Mouse (Mus musculus) CH12.LX (cell line): ENCODE measurements around the gene Dhx35. TPM values are rescaled to one million over a fixed set of nuclear protein-coding genes. Genes with fewer than 3 reads are reported as not detected.

ENCODE experiments used
- DNase-seq: peaks from one replicate; pipeline ENCODE4 v3.0.0-alpha.2; 2013; ENCODE audit errors: extremely low read depth
- H3K27ac ChIP-seq: 2 replicates; pipeline ENCODE4 v1.5.1; 2012; ENCODE audit warnings: low read depth, mild to moderate bottlenecking, control low read depth, moderate library complexity; ENCODE audit not compliant: insufficient read depth
- H3K27me3 ChIP-seq: replicated peaks from 2 replicates; pipeline ENCODE3; 2012; ENCODE audit warnings: inconsistent platforms
- H3K36me3 ChIP-seq, 2 experiments: replicated peaks in 1 of 2; 2 replicates each; pipeline versions ENCODE3 to v1.6.1; 2012; ENCODE audit warnings: inconsistent platforms in 1 of 2, low read length in 1 of 2, mild to moderate bottlenecking in 1 of 2, mixed read lengths in 1 of 2, moderate library complexity in 1 of 2; ENCODE audit not compliant: control insufficient read depth in 1 of 2, insufficient read depth in 1 of 2
- H3K4me1 ChIP-seq, 2 experiments: 2 replicates each; pipeline ENCODE4 v1.6.1; 2012; ENCODE audit warnings: inconsistent platforms in 1 of 2, moderate library complexity in 1 of 2; ENCODE audit not compliant: insufficient read depth in 2 of 2, control insufficient read depth in 1 of 2
- H3K4me2 ChIP-seq: 2 replicates; pipeline ENCODE4 v1.6.1; 2012; ENCODE audit warnings: low read depth, mild to moderate bottlenecking, control low read depth; ENCODE audit not compliant: poor library complexity, insufficient read depth, severe bottlenecking
- H3K4me3 ChIP-seq, 3 experiments: fragments of 150-350 bp in 1 of 3; sonication (generic) in 1 of 3; replicated peaks in 1 of 3; 2 replicates each; pipeline versions ENCODE3 to v1.5.1; 2011 to 2012; ENCODE audit warnings: low read depth in 2 of 3, low read length in 2 of 3, mild to moderate bottlenecking in 2 of 3, moderate library complexity in 2 of 3, control low read depth in 1 of 3, improper control_type of control experiment in 1 of 3, inconsistent platforms in 1 of 3, mixed read lengths in 1 of 3; ENCODE audit not compliant: poor library complexity in 1 of 3
- H3K79me2 ChIP-seq: replicated peaks from 2 replicates; pipeline ENCODE4 v1.6.1; 2012; ENCODE audit warnings: mild to moderate bottlenecking, moderate library complexity; ENCODE audit not compliant: control insufficient read depth, poor library complexity, insufficient read depth, severe bottlenecking; ENCODE audit errors: extremely low read depth
- H3K9ac ChIP-seq: 2 replicates; pipeline ENCODE4 v1.6.1; 2012; ENCODE audit warnings: low read depth, mild to moderate bottlenecking, control low read depth, moderate library complexity; ENCODE audit not compliant: insufficient read depth
- H3K9me3 ChIP-seq: replicated peaks from 2 replicates; pipeline ENCODE3; 2012; ENCODE audit warnings: low read length, inconsistent platforms, mixed read lengths
- CHD2 ChIP-seq: IDR thresholded peaks from 2 replicates; pipeline ENCODE4 v1.6.1; 2011; ENCODE audit warnings: low read length, improper control_type of control experiment
- CTCF ChIP-seq, 2 experiments: IDR thresholded peaks in 1 of 2; conservative IDR thresholded peaks in 1 of 2; 2 replicates each; pipeline ENCODE4 v1.5.1; 2011 to 2012; ENCODE audit warnings: low read depth in 2 of 2, low read length in 2 of 2, improper control_type of control experiment in 1 of 2, inconsistent platforms in 1 of 2, mild to moderate bottlenecking in 1 of 2, moderate library complexity in 1 of 2
- EP300 ChIP-seq: IDR thresholded peaks from 2 replicates; pipeline ENCODE4 v1.6.1; 2011; ENCODE audit warnings: low read length, improper control_type of control experiment
- GABPA ChIP-seq: IDR thresholded peaks from 2 replicates; pipeline ENCODE4 v1.6.1; 2012; ENCODE audit warnings: low read depth, low read length, improper control_type of control experiment, inconsistent platforms; ENCODE audit not compliant: insufficient replicate concordance
- HCFC1 ChIP-seq: IDR thresholded peaks from 2 replicates; pipeline ENCODE4 v1.6.1; 2012; ENCODE audit warnings: low read depth, mild to moderate bottlenecking, inconsistent platforms, low read length, improper control_type of control experiment
- IRF4 ChIP-seq: IDR thresholded peaks from 2 replicates; pipeline ENCODE4 v1.6.1; 2014; ENCODE audit warnings: low read depth, mild to moderate bottlenecking, inconsistent platforms, low read length, improper control_type of control experiment
- JUN ChIP-seq: IDR thresholded peaks from 2 replicates; pipeline ENCODE4 v1.6.1; 2011; ENCODE audit warnings: low read depth, mild to moderate bottlenecking, low read length, improper control_type of control experiment, moderate library complexity; ENCODE audit not compliant: insufficient read depth
- MAFK ChIP-seq: IDR thresholded peaks from 2 replicates; pipeline ENCODE4 v1.6.1; 2011; ENCODE audit warnings: low read length, improper control_type of control experiment; ENCODE audit not compliant: insufficient replicate concordance
- MAX ChIP-seq: IDR thresholded peaks from 2 replicates; pipeline ENCODE4 v1.6.1; 2011; ENCODE audit warnings: low read length, improper control_type of control experiment
- MAZ ChIP-seq: IDR thresholded peaks from 2 replicates; pipeline ENCODE4 v1.6.1; 2012; ENCODE audit warnings: low read depth, mild to moderate bottlenecking, inconsistent platforms, low read length, improper control_type of control experiment, moderate library complexity
- NELFE ChIP-seq: IDR thresholded peaks from 2 replicates; pipeline ENCODE4 v1.6.1; 2011; ENCODE audit warnings: low read depth, low read length, improper control_type of control experiment
- PAX5 ChIP-seq: IDR thresholded peaks from 2 replicates; pipeline ENCODE4 v1.6.1; 2012; ENCODE audit warnings: low read length, inconsistent platforms, mixed read lengths
- RAD21 ChIP-seq: IDR thresholded peaks from 2 replicates; pipeline ENCODE4 v1.6.1; 2011; ENCODE audit warnings: low read depth, mild to moderate bottlenecking, low read length, improper control_type of control experiment, moderate library complexity
- SMC3 ChIP-seq: IDR thresholded peaks from 2 replicates; pipeline ENCODE4 v1.6.1; 2011; ENCODE audit warnings: low read depth, low read length, improper control_type of control experiment
- TBP ChIP-seq: conservative IDR thresholded peaks from 2 replicates; pipeline ENCODE4 v1.6.1; 2011; ENCODE audit warnings: low read depth, low read length, improper control_type of control experiment
- TCF12 ChIP-seq: IDR thresholded peaks from 2 replicates; pipeline ENCODE4 v1.6.1; 2014; ENCODE audit warnings: low read depth, mild to moderate bottlenecking, inconsistent platforms, low read length, improper control_type of control experiment
- UBTF ChIP-seq: IDR thresholded peaks from 2 replicates; pipeline ENCODE4 v1.6.1; 2012; ENCODE audit warnings: low read depth, mild to moderate bottlenecking, inconsistent platforms, low read length, improper control_type of control experiment, moderate library complexity
- USF1 ChIP-seq: IDR thresholded peaks from 2 replicates; pipeline ENCODE4 v1.6.1; 2014; ENCODE audit warnings: low read depth, mild to moderate bottlenecking, inconsistent platforms, low read length, improper control_type of control experiment
- ZC3H11A ChIP-seq: IDR thresholded peaks from 2 replicates; pipeline ENCODE4 v1.6.1; 2012; ENCODE audit warnings: low read depth, mild to moderate bottlenecking, inconsistent platforms, low read length, improper control_type of control experiment
- ZKSCAN1 ChIP-seq: IDR thresholded peaks from 2 replicates; pipeline ENCODE4 v1.6.1; 2012; ENCODE audit warnings: low read depth, inconsistent platforms, low read length, improper control_type of control experiment, borderline replicate concordance
- ZMIZ1 ChIP-seq: IDR thresholded peaks from 2 replicates; pipeline ENCODE4 v1.6.1; 2012; ENCODE audit warnings: low read depth, mild to moderate bottlenecking, inconsistent platforms, low read length, improper control_type of control experiment
- dilution Hi-C: fragments of 300-500 bp; cut with MboI; formaldehyde crosslinking; loops from 2 replicates; pipeline ENCODE4 v1.14.3; 2020; ENCODE audit warnings: low sequenced_read_pairs; ENCODE audit not compliant: extremely low pct_unique_long_range_greater_than_20kb, extremely low pct_ligation_motif_present
- in situ Hi-C: fragments of 300-500 bp; cut with MboI; formaldehyde crosslinking; loops from 3 replicates; pipeline ENCODE4 v1.14.3; 2019; ENCODE audit warnings: low sequenced_read_pairs, low pct_ligation_motif_present, low pct_unique_long_range_greater_than_20kb, mixed read lengths
- polyA plus RNA-seq: library from polyadenylated mRNA; unstranded; fragments of >175 nt; gene quantifications from 2 replicates; pipeline ENCODE4 v1.2.1, GENCODE M21; 2012; ENCODE audit warnings: low read depth; ENCODE audit not compliant: insufficient read length
- total RNA-seq, 2 experiments: library from RNA; depleted of rRNA; stranded (reverse); fragments of 300-350 nt in 1 of 2; fragments of >200 nt in 1 of 2; gene quantifications; 2 replicates each; pipeline ENCODE4 v1.2.3; 2012 to 2014

Gene Dhx35
- total and polyA plus RNA-seq, 3 experiments: 19.7 to 25.3 (median 20.2) TPM

- Histone ChIP-seq H3K4me1 (peaks cover 20 to 40% of the 10 kb centered on the region in 2 experiments), H3K4me2 (peak overlapping the region; percentile 87; the same call in 1 of the 2 replicates), H3K4me3 (peak overlapping the region in 2 of 3 experiments; percentile 3 to 91), H3K27ac (no peak overlapping the region), H3K36me3 (peaks cover 23 to 49% of the 10 kb centered on the region in 2 experiments), H3K9me3 (peaks cover 9% of the 10 kb centered on the region), H3K9ac (no peak overlapping the region), H3K27me3 (no peaks in the 10 kb centered on the region), H3K79me2 (peaks cover 27% of the 10 kb centered on the region)
- in situ Hi-C loops: no loop called here
- TF ChIP-seq TCF12 (no peak), NELFE (no peak), MAZ (no peak), HCFC1 (no peak), CHD2 (no peak), EP300 (no peak), GABPA (no peak), UBTF (no peak), MAFK (no peak), IRF4 (no peak), ZMIZ1 (no peak), CTCF (conservative IDR thresholded peaks at IDR 0.05 in 1 of 2, IDR thresholded peaks at IDR 0.05 in 1 of 2; ENCODE audit: low read depth in 2 of 2, low read length in 2 of 2) (no peak)
- dilution Hi-C loops: no loop called here
- no peak for DNase-seq
Measured at GRCm38 (mm10) chr2:158770126-158770757, 24.4 kb upstream of the Dhx35 start.

- Histone ChIP-seq H3K9me3 (peaks cover 9% of the 10 kb centered on the region), H3K4me1 (peaks cover 20 to 40% of the 10 kb centered on the region in 2 experiments), H3K36me3 (peaks cover 23 to 59% of the 10 kb centered on the region in 2 experiments), H3K27ac (no peak overlapping the region), H3K27me3 (no peaks in the 10 kb centered on the region), H3K4me2 (no peak overlapping the region), H3K79me2 (peaks cover 27% of the 10 kb centered on the region), H3K4me3 (no peak overlapping the region), H3K9ac (no peak overlapping the region)
- in situ Hi-C loops: no loop called here
- TF ChIP-seq GABPA (no peak), UBTF (no peak), SMC3 (no peak), RAD21 (no peak), ZKSCAN1 (no peak), USF1 (no peak), PAX5 (no peak), JUN (no peak), ZC3H11A (no peak), TBP (no peak), MAX (no peak), EP300 (no peak)
- DNase-seq: no peak
- dilution Hi-C loops: no loop called here
Measured at GRCm38 (mm10) chr2:158771066-158771763, 23.4 kb upstream of the Dhx35 start.
